23 mouse cellular contexts compared by ENCODE assay signal in the genomic region with DNA sequence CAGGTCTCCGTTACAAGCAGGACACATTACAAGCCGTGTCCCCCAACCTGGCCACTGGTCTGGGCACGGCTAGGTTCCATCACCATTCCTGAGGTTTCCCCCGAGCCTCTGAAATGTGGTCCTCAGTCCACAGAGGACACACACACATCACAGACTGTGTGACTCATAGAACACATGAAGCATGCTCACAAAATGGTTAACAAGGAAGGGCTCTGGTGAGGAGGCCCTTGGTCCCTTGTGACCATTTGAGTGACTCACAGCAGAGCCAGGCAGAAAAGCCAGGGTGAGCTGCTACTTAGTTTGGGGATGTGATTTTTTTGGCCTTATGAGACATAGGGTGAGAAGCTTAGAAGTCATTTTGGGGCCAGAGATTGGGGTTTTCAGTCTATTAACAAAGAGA. TPM values are rescaled to one million over a fixed set of nuclear protein-coding genes. Genes with fewer than 3 reads are reported as not detected.
A peak's percentile ranks its signal among the peaks of the same experiment; 100 is the strongest.
DNase-seq lines count a peak whose midpoint lies in the region; ATAC-seq lines count a peak whose summit lies in the region.
"Had no signal": no experiment of that assay in that cellular context is flagged by ENCODE, and none has a peak within 500 bp of the region (broad histone marks: within the 10 kb centered on the region; RNA-seq: fewer than 3 reads in every experiment).

No protein-coding gene starts in this region.

- H3K27ac ChIP-seq in intestine, embryonic 15.5 days: no peak overlapping the region
- H3K27ac ChIP-seq: embryonic facial prominence, embryonic 10.5 days; heart, embryonic 13.5 days; hindbrain, embryonic 15.5 days had no signal

- no peak overlapping the region for H3K9ac ChIP-seq in intestine, embryonic 15.5 days
- H3K9ac ChIP-seq: heart, embryonic 13.5 days; hindbrain, embryonic 15.5 days had no signal

- H3K27me3 ChIP-seq in intestine, embryonic 15.5 days (replicated peaks): no peaks in the 10 kb centered on the region
- H3K27me3 ChIP-seq: heart, embryonic 13.5 days had no signal

- no peaks in the 10 kb centered on the region for H3K9me3 ChIP-seq in intestine, embryonic 15.5 days
- H3K9me3 ChIP-seq: embryonic facial prominence, embryonic 10.5 days; heart, embryonic 13.5 days; hindbrain, embryonic 15.5 days had no signal

- no peaks in the 10 kb centered on the region for H3K36me3 ChIP-seq in intestine, embryonic 15.5 days
- H3K36me3 ChIP-seq: embryonic facial prominence, embryonic 10.5 days; heart, embryonic 13.5 days; hindbrain, embryonic 15.5 days had no signal

- WGBS in intestine, embryonic 15.5 days: 90% methylated on average over 4 of the region's 4 CpGs

- H3K4me2 ChIP-seq in intestine, embryonic 15.5 days (replicated peaks): no peak overlapping the region
- H3K4me2 ChIP-seq: heart, embryonic 13.5 days; hindbrain, embryonic 15.5 days had no signal

- H3K4me1 ChIP-seq in intestine, embryonic 15.5 days (replicated peaks): no peaks in the 10 kb centered on the region
- H3K4me1 ChIP-seq: heart, embryonic 13.5 days had no signal

- DNase-seq in 3134 (ENCODE audit: extremely low read depth, insufficient read length, low spot score): peak; percentile 78
- DNase-seq in 416B (ENCODE audit: low read depth): peak; percentile 35
- peak; percentile 34 for DNase-seq in Muller cell, postnatal 12 days (ENCODE audit: inconsistent ontology term)
- peak; percentile 19 for DNase-seq in fibroblast of lung, adult 2 months (ENCODE audit: low read depth)
- DNase-seq in cerebellum, postnatal 4 days (ENCODE audit: low spot score in 2 of 2): no peak
- no peak for DNase-seq in spleen, postnatal 4 days (ENCODE audit: low spot score in 2 of 2)
- DNase-seq: adrenal gland, adult 2 months; cerebellum, adult 11-12 months; cerebellum, adult 9-10 months; cerebellum, postnatal 25 days; gastrocnemius, postnatal 14 days; heart, postnatal 36 days; kidney, adult 11 months; kidney, adult 9 months had no signal

- ATAC-seq in intestine, embryonic 15.5 days: no peak
- ATAC-seq: forebrain, embryonic 16.5 days had no signal

- no peak overlapping the region for H3K4me3 ChIP-seq in intestine, embryonic 15.5 days (replicated peaks)
- H3K4me3 ChIP-seq: embryonic facial prominence, embryonic 10.5 days; erythroblast, embryonic 14.5 days; heart, embryonic 13.5 days; hindbrain, embryonic 15.5 days had no signal

RNA-seq across cellular contexts. Expression of gene Polr1d, which starts 55.1 kb away (rescaled TPM):
- 151 and 155 TPM in 2 replicates for polyA plus RNA-seq in intestine, embryonic 15.5 days (2015; fragmentation: Nextera tagmentation; extraction: Ambion mirVana)

RNA-seq across cellular contexts. Expression of gene Lnx2, which starts 55.5 kb away (rescaled TPM):
- 13.3 and 15.0 TPM in 2 replicates for polyA plus RNA-seq in intestine, embryonic 15.5 days (2015; fragmentation: Nextera tagmentation; extraction: Ambion mirVana)

RNA-seq across cellular contexts. Expression of gene Gsx1, which starts 56.6 kb away (rescaled TPM):
- polyA plus RNA-seq in intestine, embryonic 15.5 days (2015; fragmentation: Nextera tagmentation; extraction: Ambion mirVana): not detected in 2 replicates
- polyA plus RNA-seq: adrenal gland, adult 2 months; embryonic facial prominence, embryonic 14.5 days; erythroblast, embryonic 14.5 days; gonadal fat pad, adult 2 months; heart, embryonic 13.5 days; heart, postnatal 0 days had no signal

Comparison
In these comparisons a context has a peak if more than half of its experiments do, and no peak if none do; other contexts are left out.
1. DNase-seq: peak in 3134 (single experiment), 416B (single experiment), Muller cell, postnatal 12 days (single experiment) and fibroblast of lung, adult 2 months (single experiment); none in cerebellum, postnatal 4 days (0 of 2) and spleen, postnatal 4 days (0 of 2).